Mouse (Mus musculus): ENCODE measurements around the gene Skor1.

- TF ChIP-seq CTCF (conservative IDR thresholded peaks at IDR 0.05; ENCODE audit: low read length) = no peak
- no peak for TF ChIP-seq NANOG (IDR thresholded peaks at IDR 0.05; ENCODE audit: borderline replicate concordance, low read length)
Observed at GRCm38 (mm10) chr9:63143227-63143626, 5.5 kb downstream of the Skor1 start.
